Mouse (Mus musculus): ENCODE measurements around the gene Ddi2.

Gene Ddi2

GRCm38 (mm10) chr4:141682706-141683230 lies 40.5 kb downstream of the Ddi2 start:
- TF ChIP-seq GATA4 (IDR thresholded peaks at IDR 0.05; ENCODE audit: insufficient replicate concordance, low read length) = no peak

DNA sequence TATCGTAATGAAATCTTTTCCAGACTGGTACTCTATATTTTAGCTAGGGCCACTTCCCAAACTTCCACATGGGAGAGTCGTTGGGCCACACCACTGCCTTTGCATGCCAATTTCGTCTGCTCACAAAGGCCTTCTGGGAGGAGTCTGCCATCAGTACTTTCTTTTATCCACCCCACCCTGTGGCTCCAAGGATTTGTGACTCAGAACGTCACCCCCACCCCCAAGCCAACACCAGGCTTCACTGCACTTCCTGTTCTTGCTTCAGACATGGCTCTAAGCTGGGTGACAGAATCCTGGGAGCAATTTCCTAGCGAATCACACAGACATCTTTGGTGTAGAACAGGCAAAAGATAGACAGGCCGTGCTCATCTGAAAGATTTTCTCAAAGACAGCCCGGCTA lies 41.5 kb downstream of the Ddi2 start:
- TF ChIP-seq GATA4 (IDR thresholded peaks at IDR 0.05; ENCODE audit: insufficient replicate concordance, low read length) = no peak

DNA sequence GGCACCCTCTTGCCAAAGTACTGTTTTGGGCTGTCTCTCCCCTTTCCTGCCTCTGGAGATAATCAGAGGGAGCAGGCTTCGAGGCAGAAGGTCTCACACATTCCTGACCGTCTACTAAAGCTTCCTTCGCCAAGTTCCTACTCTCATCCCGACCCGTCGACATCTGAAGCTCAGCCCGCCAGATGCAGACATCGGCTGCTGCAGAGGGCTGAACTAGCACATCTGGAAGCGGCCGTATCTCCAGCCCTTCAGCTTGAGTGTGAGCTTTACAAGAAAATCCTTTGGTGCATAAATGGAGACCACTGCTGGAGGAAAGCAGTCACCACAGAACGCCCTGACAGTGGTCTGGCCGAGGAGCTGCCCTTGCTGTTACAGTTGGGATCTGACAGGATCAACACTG lies 42.3 kb downstream of the Ddi2 start:
- no peak for TF ChIP-seq GATA4 (IDR thresholded peaks at IDR 0.05; ENCODE audit: insufficient replicate concordance, low read length)

- no peak for TF ChIP-seq GATA4 (IDR thresholded peaks at IDR 0.05; ENCODE audit: insufficient replicate concordance, low read length)
Measured at GRCm38 (mm10) chr4:141679016-141679415, 44.2 kb downstream of the Ddi2 start.

DNA sequence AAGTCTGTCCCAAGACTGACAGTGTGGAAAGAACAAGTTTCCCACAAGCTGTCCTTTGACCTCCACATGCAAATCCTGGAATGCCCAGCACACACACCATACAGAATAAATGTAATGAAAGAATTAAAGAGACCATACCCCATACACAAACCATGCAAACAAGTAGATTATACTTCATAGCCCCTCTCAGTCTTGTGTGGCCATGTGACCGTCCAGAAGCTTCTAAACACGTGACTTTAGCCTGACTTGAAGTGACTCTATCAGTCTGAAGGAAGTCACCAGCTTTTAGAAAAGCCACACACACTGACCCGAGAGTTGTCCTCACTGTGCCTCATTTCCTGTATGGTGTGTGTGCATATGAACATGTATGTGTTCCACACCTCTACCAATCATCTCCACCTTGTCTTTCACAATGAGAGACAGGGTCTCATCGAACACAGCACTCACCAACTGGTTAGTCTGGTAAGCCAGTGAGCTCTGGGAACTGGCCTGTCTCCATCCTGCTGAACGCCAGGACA lies 46.7 kb downstream of the Ddi2 start:
- TF ChIP-seq GATA4 (IDR thresholded peaks at IDR 0.05; ENCODE audit: insufficient replicate concordance, low read length) = no peak

GRCm38 (mm10) chr4:141672325-141672724 lies 50.9 kb downstream of the Ddi2 start:
- no peak for TF ChIP-seq GATA4 (IDR thresholded peaks at IDR 0.05; ENCODE audit: insufficient replicate concordance, low read length)

DNA sequence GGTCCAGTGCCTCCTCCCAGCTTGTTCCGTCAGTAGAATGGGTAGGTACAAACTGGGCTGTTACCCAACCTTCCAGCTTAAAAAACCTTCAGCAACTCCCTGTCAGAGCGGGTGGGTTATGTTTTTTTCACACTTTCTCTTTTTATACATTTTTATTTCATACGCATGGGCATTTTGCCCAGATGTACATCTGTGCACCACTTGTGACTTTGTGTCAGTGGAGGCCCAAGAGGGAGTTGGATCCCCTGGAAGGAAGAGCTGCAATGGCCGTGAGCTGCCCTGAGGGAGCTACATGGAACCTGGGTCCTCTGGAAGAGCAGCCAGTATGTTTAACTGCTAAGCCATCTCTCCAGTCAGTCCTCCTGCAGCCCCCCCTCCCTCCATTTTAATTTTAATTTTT lies 51.8 kb downstream of the Ddi2 start:
- no peak for TF ChIP-seq GATA4 (IDR thresholded peaks at IDR 0.05; ENCODE audit: insufficient replicate concordance, low read length)

DNA sequence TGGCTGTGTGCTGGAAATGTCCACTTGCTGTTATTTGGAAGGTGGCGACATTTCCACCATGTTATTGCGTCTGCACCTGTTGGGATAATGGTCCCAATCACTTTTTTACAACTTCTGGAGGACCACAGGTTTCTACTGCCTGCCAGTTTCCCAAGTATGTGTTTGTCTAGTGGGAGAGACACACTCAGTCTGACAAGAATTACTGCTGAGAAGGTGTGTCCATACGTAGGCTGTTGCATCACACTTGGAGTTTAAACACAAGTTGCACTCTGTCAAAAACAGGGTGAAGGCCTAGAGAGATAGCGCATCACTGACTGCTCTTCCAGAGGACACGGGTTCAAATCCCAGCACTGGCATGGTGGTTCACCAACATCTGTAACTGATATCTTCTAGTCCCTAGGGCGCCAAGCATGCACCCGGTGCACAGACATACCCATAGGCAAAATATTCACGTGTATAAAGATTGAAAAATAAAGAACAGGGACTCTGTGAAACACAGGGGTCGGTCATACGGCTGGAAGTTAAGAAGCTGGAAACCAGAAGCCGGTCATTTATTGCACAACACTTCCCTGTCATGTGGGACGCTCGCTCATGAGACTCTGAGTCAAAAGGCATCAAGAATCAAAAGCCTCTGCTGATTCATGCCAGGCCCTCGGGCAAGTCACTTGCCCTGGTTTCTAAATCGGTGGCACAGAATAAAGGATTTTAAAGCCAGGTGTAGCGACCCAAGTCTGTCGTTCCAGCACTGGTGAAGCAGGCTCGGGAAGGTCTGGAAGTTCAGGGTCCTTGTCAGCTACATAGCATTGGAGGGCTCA lies 53.1 kb downstream of the Ddi2 start:
- no peak for TF ChIP-seq GATA4 (IDR thresholded peaks at IDR 0.05; ENCODE audit: insufficient replicate concordance, low read length)

GRCm38 (mm10) chr4:141664799-141665198 lies 58.4 kb downstream of the Ddi2 start, which contains the start of gene Plekhm2:
TSS of gene Plekhm2 (minus strand) at chr4:141664899.
- TF ChIP-seq GATA4 (IDR thresholded peaks at IDR 0.05; ENCODE audit: insufficient replicate concordance, low read length) = no peak

DNA sequence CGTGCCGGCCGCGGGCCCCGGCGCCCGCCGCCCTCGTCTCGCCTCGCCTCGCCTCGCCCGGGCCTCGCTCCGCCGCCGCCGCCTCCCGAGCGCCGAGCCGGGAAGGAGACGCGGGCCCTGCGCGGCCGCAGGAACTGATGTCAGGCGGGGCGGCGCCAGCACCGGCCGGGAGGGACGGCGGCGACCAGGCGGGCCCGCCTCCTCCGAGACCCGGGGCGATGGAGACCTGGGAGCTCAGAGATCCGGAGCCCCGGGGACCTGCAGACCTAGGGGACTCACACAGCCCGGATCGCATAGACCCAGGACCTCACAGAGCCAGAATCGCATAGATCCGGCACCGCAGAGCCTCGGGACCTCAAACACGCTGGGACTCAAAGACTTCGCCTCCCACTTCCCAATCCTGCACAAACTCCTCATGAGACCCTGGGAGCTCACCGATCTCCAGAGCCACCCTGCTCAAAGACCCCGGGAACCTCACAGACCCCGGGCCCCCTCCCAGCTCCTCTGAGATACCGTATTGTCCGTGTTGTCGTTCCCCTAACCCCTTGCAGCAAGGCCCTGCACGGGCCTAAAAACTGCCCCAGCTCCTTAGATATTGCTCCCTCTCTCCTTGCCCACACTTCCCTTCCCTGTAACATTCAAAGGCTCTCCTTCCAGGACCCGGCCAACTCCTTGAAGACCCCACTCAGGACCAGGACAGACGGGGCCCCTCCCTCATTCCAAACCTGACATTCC lies 59.0 kb downstream of the Ddi2 start:
- no peak for TF ChIP-seq GATA4 (IDR thresholded peaks at IDR 0.05; ENCODE audit: insufficient replicate concordance, low read length)

- TF ChIP-seq GATA4 (IDR thresholded peaks at IDR 0.05; ENCODE audit: insufficient replicate concordance, low read length) = no peak
Measured at GRCm38 (mm10) chr4:141663122-141663931, 59.9 kb downstream of the Ddi2 start.

- TF ChIP-seq GATA4 (IDR thresholded peaks at IDR 0.05; ENCODE audit: insufficient replicate concordance, low read length) = no peak
Measured at GRCm38 (mm10) chr4:141660884-141661283, 62.3 kb downstream of the Ddi2 start.

GRCm38 (mm10) chr4:141659739-141660138 lies 63.5 kb downstream of the Ddi2 start:
- TF ChIP-seq GATA4 (IDR thresholded peaks at IDR 0.05; ENCODE audit: insufficient replicate concordance, low read length) = no peak

DNA sequence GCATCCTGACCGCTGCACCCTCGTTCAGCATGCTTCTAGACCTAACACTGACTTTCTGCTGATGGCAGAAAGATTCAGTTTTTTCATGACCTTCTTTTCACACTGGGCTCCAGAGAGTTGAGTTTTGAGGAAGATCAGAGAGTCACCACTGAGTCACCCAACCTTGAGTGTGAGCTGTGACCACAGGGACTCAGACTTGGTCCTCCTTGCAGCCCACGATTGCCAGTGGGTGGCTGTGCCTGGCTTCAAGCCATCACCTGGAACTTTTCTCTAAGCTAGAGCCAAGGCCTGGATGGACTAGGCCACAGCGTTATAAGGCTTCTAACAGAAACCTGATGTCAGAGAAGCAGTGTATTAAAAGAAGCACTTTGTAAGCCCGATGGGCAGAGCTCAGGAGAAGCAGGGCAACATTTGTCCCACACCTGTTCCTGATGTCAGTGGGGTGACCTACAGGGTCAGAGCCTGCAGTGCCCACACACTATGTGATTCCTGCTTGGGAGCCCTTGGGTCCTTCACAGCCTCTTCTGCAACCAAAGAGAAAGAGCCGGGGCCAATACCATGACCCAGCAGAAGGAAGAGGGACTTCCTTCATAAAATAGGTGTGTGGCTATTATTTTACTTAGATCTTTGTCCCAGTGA lies 64.3 kb downstream of the Ddi2 start:
- no peak for TF ChIP-seq GATA4 (IDR thresholded peaks at IDR 0.05; ENCODE audit: insufficient replicate concordance, low read length)

- no peak for TF ChIP-seq GATA4 (IDR thresholded peaks at IDR 0.05; ENCODE audit: insufficient replicate concordance, low read length)
Measured at GRCm38 (mm10) chr4:141656932-141657331, 66.3 kb downstream of the Ddi2 start.
